Mouse (Mus musculus) erythroblast, embryonic 14.5 days (primary cell): Measurements from ENCODE around the gene Taf11.

ENCODE experiments used
- GATA1 ChIP-seq: IDR thresholded peaks from 2 replicates; pipeline ENCODE4 v1.6.1; 2012; ENCODE audit warnings: low read length, inconsistent platforms, mixed read lengths
- TAL1 ChIP-seq: IDR thresholded peaks from 3 replicates; pipeline ENCODE4 v1.6.1; 2012; ENCODE audit warnings: low read length, inconsistent platforms, mixed read lengths

DNA sequence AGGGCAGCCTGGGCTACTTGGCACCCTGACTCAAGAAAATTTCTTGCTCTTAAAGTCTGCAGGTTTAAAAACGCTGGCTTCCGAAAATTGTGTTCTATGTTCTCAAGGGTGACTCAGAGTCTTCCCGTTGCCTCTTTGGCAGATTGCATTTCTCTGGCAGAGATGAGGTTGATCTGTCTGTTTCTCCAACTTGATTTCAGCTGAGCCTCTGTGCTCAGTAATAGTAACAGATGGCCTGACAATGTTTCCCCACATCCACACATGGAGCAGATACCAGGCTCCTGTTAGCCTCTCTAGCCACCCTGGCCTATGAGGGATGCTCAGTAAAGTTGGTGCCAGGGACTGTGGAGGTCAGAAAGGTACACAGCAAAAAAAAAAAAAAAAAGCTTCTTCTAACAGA, 37.8 kb downstream of the Taf11 start:
- no peak for TF ChIP-seq GATA1
- TF ChIP-seq TAL1: no peak
